Mouse (Mus musculus) layer of hippocampus, postnatal 10 days (tissue): Measurements from ENCODE around the gene Duox1. TPM values are rescaled to one million over a fixed set of nuclear protein-coding genes. Genes with fewer than 3 reads are reported as not detected.
"Not testable (repeated sequence)": the region's sequence is repeated elsewhere in the genome, so short reads cannot be mapped to it uniquely, and the experiment has no call there.

Experiments
- DNase-seq, 2 experiments: peaks; one replicate each; pipeline ENCODE4 v3.0.0; 2021; ENCODE audit warnings: low spot score in 2 of 2
- total RNA-seq, 2 experiments: library from RNA; stranded (reverse); gene quantifications; 2 replicates each; pipeline ENCODE4 v1.2.3; 2021

Gene Duox1
- total RNA-seq, 2 experiments from 2014 or later = 0.09 to 0.16 TPM

- DNase-seq = no peak
Observed at GRCm38 (mm10) chr2:122374012-122374411, 58.5 kb downstream of the Duox1 start.

- DNase-seq = no peak
Observed at GRCm38 (mm10) chr2:122374666-122375331, 59.3 kb downstream of the Duox1 start.

- peak; percentile 95 to 98 for DNase-seq
Observed at GRCm38 (mm10) chr2:122375391-122375991, 60.0 kb downstream of the Duox1 start.

GRCm38 (mm10) chr2:122376041-122376561 is 60.6 kb downstream of the Duox1 start:
- peak in 1 of 2 experiments; percentile 51 for DNase-seq

- peak; percentile 98 to 99 for DNase-seq
Observed at GRCm38 (mm10) chr2:122377215-122377674, 61.8 kb downstream of the Duox1 start.

GRCm38 (mm10) chr2:122377751-122378246 is 62.3 kb downstream of the Duox1 start:
- DNase-seq = peak; percentile 70 to 81

- DNase-seq = peak in 1 of 2 experiments; percentile 53
Observed at GRCm38 (mm10) chr2:122378421-122379291, 63.2 kb downstream of the Duox1 start.

GRCm38 (mm10) chr2:122379292-122379650 is 63.8 kb downstream of the Duox1 start:
- no peak for DNase-seq

- peak; percentile 67 to 76 for DNase-seq
Observed at GRCm38 (mm10) chr2:122380768-122381311, 65.4 kb downstream of the Duox1 start.

GRCm38 (mm10) chr2:122381329-122382103 is 66.0 kb downstream of the Duox1 start:
- no peak for DNase-seq

- DNase-seq = no peak
Observed at GRCm38 (mm10) chr2:122382121-122382520, 66.6 kb downstream of the Duox1 start.

- no peak for DNase-seq
Observed at GRCm38 (mm10) chr2:122385095-122385494, 69.6 kb downstream of the Duox1 start.

- DNase-seq = not testable (repeated sequence)
Observed at GRCm38 (mm10) chr2:122387135-122387534, 71.7 kb downstream of the Duox1 start.

GRCm38 (mm10) chr2:122396150-122396549 is 80.7 kb downstream of the Duox1 start:
- DNase-seq = no peak

Other genes with a start within 250 kb of the Duox1 start
- 10 to 100 TPM; 18.6 to 20.1 TPM for gene Spg11, start 197.3 kb upstream of the Duox1 start, total RNA-seq
- gene B2m, start 168.0 kb upstream of the Duox1 start, total RNA-seq = 10 to 100 TPM; 71.5 to 82.4 TPM
- not detected for gene Trim69, start 155.0 kb upstream of the Duox1 start, total RNA-seq
- gene Patl2, start 129.5 kb upstream of the Duox1 start, total RNA-seq = not detected
- not detected for gene Terb2, start 129.4 kb upstream of the Duox1 start, total RNA-seq
- 10 to 100 TPM; 12.6 to 15.8 TPM for gene Sord, start 80.9 kb upstream of the Duox1 start, total RNA-seq
- gene Duox2, start 17.2 kb upstream of the Duox1 start, total RNA-seq = under 1 TPM; 0.05 to 0.11 TPM
- gene Duoxa2, start 16.8 kb upstream of the Duox1 start, total RNA-seq = under 1 TPM in 1 of 2 experiments, not detected in 1; 0.20 TPM
- not detected for gene Duoxa1, start 1.9 kb upstream of the Duox1 start, total RNA-seq
- 10 to 100 TPM; 60.7 to 63.5 TPM for gene Shf, start 53.5 kb downstream of the Duox1 start, total RNA-seq
- under 1 TPM; 0.25 to 0.36 TPM for gene Slc28a2, start 110.8 kb downstream of the Duox1 start, total RNA-seq
- gene Gm14085, start 169.3 kb downstream of the Duox1 start, total RNA-seq = not detected